Mouse (Mus musculus): ENCODE measurements around the gene Rgl2. TPM values are rescaled to one million over a fixed set of nuclear protein-coding genes. Genes with fewer than 3 reads are reported as not detected.
"Not testable (repeated sequence)": the region's sequence is repeated elsewhere in the genome, so short reads cannot be mapped to it uniquely, and the experiment has no call there.

Gene Rgl2
- total RNA-seq, 2 experiments from 2014 or later, result 46.9 to 71.0 TPM

DNA sequence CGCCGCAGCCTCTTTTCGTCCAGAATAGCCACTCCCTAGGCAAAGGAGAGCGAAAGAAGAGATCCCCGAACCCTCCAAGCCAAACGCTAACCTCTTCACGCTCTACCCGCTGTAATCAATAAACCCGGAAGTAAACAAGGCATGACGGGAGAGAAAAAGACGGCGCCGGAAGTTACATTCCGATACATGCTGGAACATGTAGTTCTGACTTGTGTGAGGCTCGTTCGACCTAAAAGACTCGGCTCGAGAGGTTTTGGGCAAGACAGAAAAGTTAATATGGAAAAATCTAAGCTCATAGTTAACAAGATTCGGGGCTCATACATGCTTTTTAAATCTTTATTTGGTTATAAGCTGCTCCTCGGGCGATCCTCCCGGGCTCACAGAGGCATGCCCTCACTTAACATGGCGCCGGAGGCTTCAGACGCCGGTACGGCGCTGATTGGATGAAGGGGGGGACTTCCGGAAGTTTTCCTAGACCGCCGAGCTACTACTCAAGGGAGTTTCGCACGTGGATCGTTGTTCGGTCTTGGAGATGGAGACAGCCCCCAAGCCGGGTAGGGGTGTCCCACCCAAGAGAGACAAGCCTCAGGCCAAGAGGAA lies 11.0 kb downstream of the Rgl2 start, which contains the start of the genes Pfdn6 and Wdr46:
Gene Pfdn6 (minus strand): TSS at position 138 of the 600 bp plus-strand sequence.
Gene Wdr46 (plus strand): TSS at position 455 of the 600 bp plus-strand sequence.
- intact Hi-C loops (cut with DNase I), result loop anchor here (1.0 kb wide), 1 partner anchor 16 kb away; the partner anchor contains the start of gene Rps18

DNA sequence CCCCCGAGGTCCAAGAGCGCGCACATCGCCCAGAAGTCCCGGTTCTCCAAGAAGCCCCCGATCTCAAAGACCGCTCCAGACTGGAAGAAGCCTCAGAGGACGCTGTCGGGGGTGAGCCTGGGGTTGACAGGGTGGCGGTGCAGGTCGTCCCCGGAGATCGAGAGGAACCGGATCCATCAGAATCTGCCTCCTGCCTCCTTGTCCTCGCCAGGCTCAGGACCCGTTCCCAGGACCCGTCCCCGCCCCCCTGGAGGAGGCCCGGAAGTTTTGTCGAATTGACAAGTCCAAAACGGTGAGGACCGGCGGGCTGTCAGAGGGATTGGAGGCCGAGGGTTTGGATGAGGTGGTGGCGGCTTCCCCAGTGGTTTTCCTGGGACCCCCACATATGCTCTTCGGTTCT lies 11.6 kb downstream of the Rgl2 start:
- intact Hi-C loops (cut with DNase I), result loop anchor here (1.0 kb wide), 1 partner anchor 15 kb away; the partner anchor contains the start of gene Rps18
- DNase-seq (ENCODE audit: low spot score in 2 of 2), result no peak

More for the DNA sequence above, 11.0 kb downstream of the Rgl2 start, which contains the start of the genes Pfdn6 and Wdr46:
- peak; percentile 81 to 87 for DNase-seq (ENCODE audit: low spot score in 2 of 2)

DNA sequence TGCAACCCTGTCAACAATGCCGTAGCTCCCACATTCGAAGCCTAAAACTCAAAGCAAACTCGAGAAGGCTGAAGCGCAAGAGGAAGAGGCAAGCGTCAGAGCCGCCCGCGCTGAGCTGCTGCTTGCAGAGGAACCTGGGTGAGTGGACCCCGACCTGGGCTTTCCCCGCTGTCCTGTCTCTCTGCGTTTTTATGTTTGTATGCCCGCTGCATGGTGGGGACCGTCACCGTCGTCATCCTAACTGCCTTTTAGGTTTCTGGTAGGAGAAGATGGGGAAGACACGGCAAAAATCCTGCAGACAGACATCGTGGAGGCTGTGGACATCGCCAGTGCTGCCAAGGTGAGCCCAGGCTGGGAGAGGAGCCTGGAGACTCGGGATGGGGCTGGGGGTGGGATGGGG lies 12.0 kb downstream of the Rgl2 start:
- DNase-seq (ENCODE audit: low spot score in 2 of 2), result no peak
- intact Hi-C loops (cut with DNase I), result no loop called here

DNA sequence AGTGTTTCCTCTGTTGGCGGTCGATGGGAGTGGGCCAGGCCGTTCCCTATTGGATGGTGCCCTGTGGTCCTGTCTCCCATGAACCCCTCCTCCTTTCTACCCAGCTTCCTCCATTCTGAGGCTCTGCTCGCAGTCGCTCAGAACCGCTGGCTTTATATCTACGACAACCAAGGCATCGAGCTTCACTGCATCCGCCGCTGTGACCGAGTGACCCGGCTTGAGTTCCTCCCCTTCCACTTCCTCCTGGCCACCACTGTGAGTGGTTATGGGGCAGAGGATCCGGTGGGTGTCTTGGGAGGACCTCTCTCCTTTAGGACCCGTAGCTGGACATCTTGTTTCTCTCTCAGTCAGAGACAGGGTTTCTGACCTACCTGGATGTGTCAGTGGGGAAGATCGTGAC lies 14.1 kb downstream of the Rgl2 start:
- intact Hi-C loops (cut with DNase I), result no loop called here
- no peak for DNase-seq (ENCODE audit: low spot score in 2 of 2)

DNA sequence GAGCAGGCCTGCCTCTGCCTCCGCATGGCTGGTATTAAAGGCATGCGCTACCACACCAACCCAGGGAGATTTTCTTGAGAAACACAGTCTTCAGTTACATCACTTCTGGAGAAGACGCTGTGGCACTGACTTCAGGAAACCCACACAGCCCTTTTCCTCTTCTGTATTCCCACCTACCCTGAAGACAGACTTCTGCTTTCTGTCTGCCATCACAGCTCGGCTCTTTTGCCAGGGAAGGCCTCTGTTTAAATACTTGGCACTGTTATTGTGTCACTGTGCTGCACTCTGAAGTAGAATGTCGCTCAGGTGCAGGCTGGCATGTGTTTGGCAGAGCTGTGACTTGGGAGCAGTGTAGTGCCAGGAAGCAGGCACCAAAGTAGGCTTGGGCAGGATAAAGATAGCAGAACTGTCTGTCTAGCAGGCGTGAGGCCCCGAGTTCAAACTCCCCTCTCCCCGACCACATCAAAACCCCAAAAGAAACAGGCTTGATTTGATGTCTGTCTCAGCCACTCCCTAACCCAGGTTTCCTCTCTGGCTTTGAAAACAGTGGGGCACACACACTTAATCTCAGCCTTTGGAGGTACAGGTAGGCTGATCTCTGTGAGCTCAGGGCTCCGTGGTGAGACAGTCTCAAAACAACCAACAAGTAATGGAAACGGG lies 18.2 kb downstream of the Rgl2 start:
- no peak for DNase-seq (ENCODE audit: low spot score in 2 of 2)
- intact Hi-C loops (cut with DNase I), result no loop called here

DNA sequence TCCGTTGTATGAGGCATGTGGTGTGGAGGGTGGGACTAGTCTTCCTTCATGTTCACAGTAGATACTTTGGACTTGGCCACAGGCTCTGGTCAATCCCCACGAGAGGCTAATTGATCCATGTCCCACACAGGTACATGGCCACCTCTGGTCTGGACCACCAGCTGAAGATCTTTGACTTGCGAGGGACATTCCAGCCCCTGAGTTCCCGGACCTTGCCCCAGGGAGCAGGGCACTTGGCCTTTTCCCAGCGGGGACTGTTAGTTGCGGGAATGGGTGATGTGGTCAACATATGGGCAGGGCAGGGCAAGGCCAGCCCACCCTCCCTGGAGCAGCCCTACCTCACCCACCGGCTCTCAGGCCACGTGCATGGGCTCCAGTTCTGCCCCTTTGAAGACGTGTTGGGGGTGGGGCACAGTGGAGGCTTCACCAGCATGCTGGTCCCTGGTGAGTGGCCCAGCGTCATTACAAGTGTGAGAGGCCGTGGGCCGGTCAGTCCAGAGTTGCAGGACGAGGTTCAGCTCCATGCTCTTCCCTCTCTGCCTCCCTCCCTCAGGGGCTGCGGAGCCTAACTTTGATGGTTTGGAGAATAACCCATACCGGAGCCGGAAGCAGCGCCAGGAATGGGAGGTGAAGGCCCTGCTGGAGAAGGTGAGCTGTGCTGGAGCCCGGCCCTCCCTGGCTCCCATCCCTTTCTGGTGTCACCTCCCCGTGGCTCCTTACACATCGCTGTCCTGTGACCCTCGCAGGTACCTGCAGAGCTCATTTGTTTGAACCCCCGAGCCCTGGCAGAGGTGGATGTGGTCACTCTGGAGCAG lies 19.0 kb downstream of the Rgl2 start:
- DNase-seq (ENCODE audit: low spot score in 2 of 2), result no peak
- intact Hi-C loops (cut with DNase I), result no loop called here

DNA sequence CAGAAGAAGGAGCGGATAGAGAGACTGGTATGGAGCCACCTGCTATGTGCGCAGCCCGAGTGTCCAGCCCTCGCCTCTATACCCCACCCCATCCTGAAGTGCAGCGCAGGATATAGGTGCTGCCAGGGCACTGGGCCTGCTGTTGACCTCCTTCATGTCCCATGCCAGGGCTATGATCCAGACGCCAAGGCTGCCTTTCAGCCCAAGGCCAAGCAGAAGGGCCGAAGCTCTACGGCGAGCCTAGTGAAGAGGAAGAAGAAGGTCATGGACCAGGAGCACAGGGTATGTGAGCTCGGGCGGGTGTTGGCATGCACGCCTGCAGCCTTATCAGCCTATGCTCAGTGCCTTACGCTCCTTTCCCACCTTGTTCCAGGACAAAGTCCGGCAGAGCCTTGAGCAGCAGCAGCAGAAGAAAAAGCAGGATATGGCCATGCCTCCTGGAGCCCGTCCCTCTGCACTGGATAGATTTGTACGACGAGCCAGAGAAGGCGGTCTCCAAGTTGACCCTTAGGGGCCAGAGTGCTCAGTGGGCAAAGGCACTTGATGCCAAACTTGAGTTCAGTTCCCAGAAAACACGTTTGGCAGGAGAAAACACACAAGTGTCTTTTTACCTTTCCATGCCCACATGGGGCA lies 19.7 kb downstream of the Rgl2 start:
- DNase-seq (ENCODE audit: low spot score in 2 of 2), result no peak
- intact Hi-C loops (cut with DNase I), result no loop called here

DNA sequence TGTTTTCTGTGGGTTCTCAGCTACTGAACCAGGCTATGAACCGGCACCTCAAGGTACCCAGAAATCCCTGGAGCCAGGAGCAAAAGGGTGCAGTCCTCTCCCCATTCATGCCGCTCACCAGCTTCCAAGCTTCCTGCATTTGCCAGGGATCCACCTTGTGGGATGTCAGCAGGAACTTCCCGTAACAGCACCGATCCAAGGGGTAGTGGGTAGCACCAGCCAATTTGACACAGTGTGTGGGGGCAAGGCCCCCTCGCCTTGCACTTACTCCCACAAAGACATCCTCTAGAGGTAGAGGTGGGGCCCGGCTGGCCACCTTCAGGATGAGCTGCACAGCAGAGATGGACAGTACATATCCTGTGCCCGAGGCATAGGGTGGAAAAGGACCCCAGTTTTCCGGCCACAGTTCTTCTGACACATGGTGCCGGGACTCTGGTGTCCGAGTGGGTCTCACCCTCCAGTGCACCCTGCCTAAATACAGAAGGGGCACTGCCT lies 20.8 kb downstream of the Rgl2 start:
- intact Hi-C loops (cut with DNase I), result no loop called here
- no peak for DNase-seq (ENCODE audit: low spot score in 2 of 2)

DNA sequence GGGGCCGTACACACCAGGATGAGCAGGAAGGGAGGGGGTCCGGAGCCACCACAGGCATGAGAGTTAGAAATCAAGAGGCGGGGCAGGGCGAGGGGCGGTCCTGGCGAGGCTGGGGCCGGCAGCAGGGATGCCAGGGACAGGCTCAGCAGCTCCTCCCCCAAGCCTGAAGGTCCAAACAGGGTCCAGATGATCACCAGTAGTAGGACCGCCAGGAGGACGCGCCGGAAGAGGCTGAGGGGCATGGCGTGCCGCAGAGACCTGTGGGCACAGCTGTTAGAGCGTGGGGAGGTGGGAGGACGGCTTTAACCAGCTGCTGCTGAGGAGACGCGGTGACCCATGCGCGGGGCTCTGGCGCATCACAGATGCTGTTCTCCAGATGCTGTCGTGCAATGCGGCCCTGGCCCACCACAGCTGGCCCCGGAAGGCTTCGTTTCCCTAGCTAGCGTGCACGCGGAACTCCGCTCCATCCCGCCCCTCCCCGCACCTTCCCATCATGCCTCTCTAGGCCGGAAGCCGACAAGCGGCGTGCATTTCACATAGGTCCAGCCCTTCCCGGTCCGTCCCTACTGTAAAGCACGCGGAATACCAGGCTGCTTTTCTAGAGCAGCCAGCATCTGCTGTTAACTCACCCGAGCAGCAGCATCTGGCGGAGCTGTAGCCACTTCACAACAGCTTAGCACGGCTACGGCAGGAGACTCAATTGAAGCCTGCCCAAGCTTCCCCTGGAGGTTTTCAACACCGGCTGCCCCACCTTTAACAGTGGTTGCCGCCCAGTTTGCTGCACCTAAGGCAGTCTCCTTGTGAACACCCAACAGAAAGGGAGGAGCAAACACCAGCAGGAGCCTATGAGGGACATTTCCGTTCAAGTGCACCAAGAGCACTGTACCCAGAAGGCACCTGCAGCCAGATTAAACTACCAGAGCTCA lies 21.9 kb downstream of the Rgl2 start, which contains the start of gene B3galt4:
Gene B3galt4 (minus strand): TSS at position 468 of the 926 bp plus-strand sequence.
- intact Hi-C loops (cut with DNase I), result no loop called here

DNA sequence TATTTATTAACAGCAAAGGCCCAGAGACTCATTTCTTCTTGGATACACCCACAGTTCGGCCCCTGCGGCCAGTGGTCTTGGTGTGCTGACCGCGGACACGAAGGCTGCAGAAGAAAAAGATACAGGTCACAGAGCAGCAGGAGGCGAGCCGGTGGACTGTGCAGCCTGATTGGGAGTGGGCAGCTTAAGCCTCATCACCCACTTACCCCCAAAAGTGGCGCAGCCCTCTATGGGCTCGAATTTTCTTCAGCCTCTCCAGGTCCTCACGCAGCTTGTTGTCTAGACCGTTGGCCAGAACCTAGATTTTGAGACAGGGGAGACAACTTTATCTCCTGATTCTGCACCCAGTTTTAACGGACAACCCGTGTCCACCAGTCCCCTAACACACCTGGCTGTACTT lies 22.7 kb downstream of the Rgl2 start:
- DNase-seq (ENCODE audit: low spot score in 2 of 2); intact Hi-C loops (cut with DNase I): not testable (repeated sequence)

More for the DNA sequence above, 21.9 kb downstream of the Rgl2 start, which contains the start of gene B3galt4:
- DNase-seq (ENCODE audit: low spot score in 2 of 2), result peak; percentile 77 to 81

DNA sequence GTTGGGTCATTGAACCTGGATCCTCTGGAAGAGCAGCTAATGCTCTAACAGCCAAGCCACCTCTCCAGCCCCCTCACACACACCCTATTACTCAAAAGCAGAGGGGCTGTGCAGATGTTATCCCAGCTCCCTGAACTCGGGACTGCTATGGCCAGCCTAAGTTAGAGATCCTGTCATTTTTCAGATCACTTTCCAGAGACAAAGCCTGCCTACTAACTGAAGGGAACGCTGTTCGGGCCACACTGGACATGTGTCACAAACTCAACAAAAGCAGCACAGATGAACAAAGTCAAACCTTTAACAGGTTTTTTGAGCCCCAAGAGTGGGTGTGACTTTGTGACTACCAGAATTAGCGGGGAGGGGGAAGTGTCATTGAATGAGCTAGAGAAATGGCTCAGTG lies 23.5 kb downstream of the Rgl2 start:
- no peak for DNase-seq (ENCODE audit: low spot score in 2 of 2)
- intact Hi-C loops (cut with DNase I), result no loop called here

DNA sequence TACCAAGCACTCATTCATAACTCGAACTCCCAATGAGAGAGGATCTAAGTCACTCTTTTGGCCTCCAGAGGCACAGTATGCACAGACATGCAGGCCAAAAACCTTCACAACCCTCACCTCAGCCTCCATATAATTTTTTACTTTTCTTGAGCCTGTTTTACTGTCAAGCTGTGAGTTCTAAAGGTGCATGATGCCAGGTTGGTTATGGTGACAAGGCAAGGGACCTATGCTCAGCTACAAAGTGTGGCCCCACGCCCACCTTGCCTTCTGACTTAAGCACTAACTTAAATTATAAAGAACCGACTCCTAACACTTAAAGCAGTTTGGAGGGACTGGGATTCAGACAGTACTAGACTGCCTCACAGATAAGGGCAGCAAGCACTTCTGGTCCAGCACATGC lies 24.0 kb downstream of the Rgl2 start:
- intact Hi-C loops (cut with DNase I), result no loop called here
- DNase-seq (ENCODE audit: low spot score in 2 of 2), result no peak

DNA sequence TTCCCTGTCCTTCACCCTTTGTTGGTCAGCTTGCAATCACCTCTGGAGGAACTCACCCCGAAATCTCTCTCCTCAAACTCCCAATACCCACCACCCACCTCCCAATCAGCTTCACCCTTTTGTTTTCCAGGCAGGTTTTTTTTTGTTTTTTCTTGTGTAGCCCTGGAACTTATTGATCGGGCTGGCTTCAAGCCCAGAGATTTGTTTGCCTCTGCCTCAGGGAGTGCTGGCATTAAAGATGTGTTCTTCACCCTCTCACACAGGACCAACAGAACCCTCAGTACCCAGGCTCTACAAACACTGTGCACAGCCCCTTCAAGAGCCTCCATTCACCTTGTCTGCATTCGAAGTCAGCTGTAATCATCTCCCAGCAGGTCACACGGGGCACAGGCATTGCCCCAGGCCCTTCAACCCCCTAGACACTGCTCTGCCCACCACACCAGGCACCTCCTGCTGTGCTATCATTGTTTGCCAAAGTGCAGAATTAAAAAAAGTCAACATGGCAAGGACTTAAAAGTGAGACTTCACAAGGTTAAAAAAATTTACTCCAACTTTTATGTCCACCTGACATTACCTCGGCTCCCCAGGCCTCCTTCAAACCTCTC lies 24.7 kb downstream of the Rgl2 start:
- no peak for DNase-seq (ENCODE audit: low spot score in 2 of 2)
- intact Hi-C loops (cut with DNase I), result no loop called here

DNA sequence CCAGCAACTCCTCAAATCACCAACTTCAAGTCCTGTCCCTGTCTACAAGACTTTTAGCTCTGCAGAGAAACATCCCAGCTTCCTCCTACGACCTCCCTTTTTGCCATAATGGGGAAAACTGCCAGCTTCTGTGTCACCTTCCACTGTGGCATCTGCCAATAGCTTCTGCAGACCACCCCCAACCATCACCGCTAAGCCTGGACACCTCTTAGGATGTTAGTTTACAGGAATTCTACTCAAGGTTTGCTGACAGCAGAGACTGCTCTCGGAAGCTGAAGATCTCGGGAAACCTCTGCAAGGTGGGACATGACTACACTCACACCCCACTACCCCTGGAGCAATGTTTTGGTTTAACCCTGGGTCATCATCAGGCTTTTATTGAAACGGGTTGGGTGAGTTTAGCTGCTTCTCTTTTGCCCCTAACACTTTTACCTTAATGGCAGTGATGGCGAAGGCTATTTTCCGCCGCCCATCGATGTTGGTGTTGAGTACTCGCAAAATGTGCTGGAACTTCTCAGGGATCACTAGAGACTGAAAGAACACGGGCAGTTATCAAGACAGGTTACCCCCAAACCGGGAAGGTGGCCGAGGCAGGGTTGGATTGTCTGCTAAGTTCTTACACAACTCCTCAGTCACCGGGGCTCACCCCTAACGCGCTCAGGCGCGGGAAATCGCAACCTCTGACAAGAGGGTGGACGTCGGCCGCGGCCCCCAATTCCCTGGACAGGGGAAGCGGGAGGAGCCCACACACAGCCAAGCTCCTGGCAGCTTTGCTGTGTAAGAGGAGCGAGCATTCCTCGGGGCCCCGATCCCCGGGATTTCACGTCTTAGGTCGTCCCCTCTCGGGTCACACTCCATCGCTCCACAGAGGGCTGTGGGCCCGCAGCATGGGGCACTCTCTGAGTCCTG lies 25.6 kb downstream of the Rgl2 start:
- intact Hi-C loops (cut with DNase I), result no loop called here
- no peak for DNase-seq (ENCODE audit: low spot score in 2 of 2)

DNA sequence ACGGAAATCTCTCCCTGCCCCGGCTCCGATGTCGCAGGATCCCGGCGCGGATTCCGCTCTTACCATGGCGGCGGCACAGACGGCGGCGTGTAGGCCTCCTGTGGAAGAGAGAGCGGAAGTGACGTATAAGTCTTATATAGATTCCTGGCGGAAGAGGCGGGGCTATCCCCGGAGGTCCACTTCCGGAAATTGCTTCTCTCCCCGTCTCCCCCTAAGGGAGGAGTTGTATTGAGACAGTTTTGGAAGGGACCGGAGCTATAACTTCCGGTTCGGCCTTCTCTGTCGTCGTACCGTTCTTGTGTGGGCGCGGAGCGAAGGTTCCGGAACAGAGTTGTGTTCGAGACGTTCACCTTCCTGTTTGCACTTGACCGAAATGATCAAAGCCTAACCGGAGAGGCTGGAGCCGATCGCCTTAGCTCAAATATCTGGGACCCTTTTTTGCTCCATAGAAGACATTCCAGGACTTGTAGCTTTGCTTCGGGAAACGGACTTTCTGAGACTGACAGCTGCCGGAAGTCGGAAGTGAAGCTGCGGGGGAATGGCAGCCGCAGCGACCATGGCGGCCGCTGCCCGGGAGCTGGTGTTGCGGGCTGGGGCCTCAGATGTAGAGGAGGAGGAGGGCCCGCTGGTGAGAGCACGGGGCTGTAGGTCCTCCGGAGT lies 26.3 kb downstream of the Rgl2 start, which contains the start of the genes Vps52 and Rps18:
Gene Vps52 (plus strand): TSS at position 258 of the 660 bp plus-strand sequence.
Gene Rps18 (minus strand): TSS at position 447 of the 660 bp plus-strand sequence.
- intact Hi-C loops (cut with DNase I), result loop anchor here (1.0 kb wide), 1 partner anchor 15 kb away; the partner anchor contains the start of genes Pfdn6 and Wdr46
- peak; percentile 93 to 94 for DNase-seq (ENCODE audit: low spot score in 2 of 2)

DNA sequence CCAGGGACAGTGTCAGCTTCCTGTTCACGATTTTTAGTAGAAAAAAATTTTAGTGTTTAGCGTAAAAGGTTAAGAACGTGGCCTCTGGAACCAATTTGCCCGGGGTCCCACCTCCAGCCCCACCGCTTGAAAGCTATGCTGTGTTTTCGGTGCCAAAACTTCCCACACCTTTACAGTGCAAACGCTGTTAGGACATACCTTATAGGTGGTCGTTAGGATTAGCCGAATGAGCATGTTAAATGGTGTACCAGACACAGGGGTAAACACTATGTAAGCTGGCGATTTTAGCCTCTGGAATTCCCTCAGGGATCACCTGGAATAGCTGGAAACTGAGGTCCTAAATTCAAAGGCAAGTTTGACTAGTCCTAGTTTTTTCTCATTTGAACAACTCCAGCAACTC lies 27.0 kb downstream of the Rgl2 start:
- intact Hi-C loops (cut with DNase I), result loop anchor here (1.0 kb wide), 1 partner anchor 16 kb away; the partner anchor contains the start of genes Pfdn6 and Wdr46
- DNase-seq (ENCODE audit: low spot score in 2 of 2), result no peak

Measured in left cerebral cortex, postnatal 36 days (tissue).